Comparison of ENCODE assay signal across 33 mouse cellular contexts in genomic region chr11:68355561-68355960, GRCm38 (mm10). TPM values are rescaled to one million over a fixed set of nuclear protein-coding genes. Genes with fewer than 3 reads are reported as not detected.
DNase-seq lines count a peak whose midpoint lies in the region; ATAC-seq lines count a peak whose summit lies in the region.
"Had no signal": no experiment of that assay in that cellular context is flagged by ENCODE, and none has a peak within 500 bp of the region (broad histone marks: within the 10 kb centered on the region; RNA-seq: fewer than 3 reads in every experiment).

No protein-coding gene starts in this region.

- no peak overlapping the region for H3K4me3 ChIP-seq in midbrain, embryonic 10.5 days
- no peak overlapping the region for H3K4me3 ChIP-seq in midbrain, embryonic 13.5 days (replicated peaks)
- H3K4me3 ChIP-seq: embryonic facial prominence, embryonic 13.5 days; forebrain, embryonic 10.5 days; heart, embryonic 13.5 days; myocyte; neural tube, embryonic 12.5 days; stomach, embryonic 15.5 days had no signal

- intact Hi-C loops in left cerebral cortex, postnatal 4 days (cut with DNase I), result no loop called here
- intact Hi-C loops in left cerebral cortex, postnatal 25 days (cut with DNase I), result no loop called here

- 81% methylated on average over 8 of the region's 8 CpGs for WGBS in midbrain, embryonic 10.5 days
- 82% methylated on average over 8 of the region's 8 CpGs for WGBS in midbrain, embryonic 13.5 days

- no peak overlapping the region for H3K4me2 ChIP-seq in midbrain, embryonic 13.5 days (replicated peaks)
- H3K4me2 ChIP-seq: embryonic facial prominence, embryonic 13.5 days; heart, embryonic 13.5 days; neural tube, embryonic 12.5 days; stomach, embryonic 15.5 days had no signal

- H3K9me3 ChIP-seq in midbrain, embryonic 10.5 days (replicated peaks), result no peaks in the 10 kb centered on the region
- no peaks in the 10 kb centered on the region for H3K9me3 ChIP-seq in midbrain, embryonic 13.5 days
- H3K9me3 ChIP-seq: embryonic facial prominence, embryonic 13.5 days; neural tube, embryonic 12.5 days; stomach, embryonic 15.5 days had no signal

- H3K27ac ChIP-seq in midbrain, embryonic 10.5 days (replicated peaks), result no peak overlapping the region
- no peak overlapping the region for H3K27ac ChIP-seq in midbrain, embryonic 13.5 days
- H3K27ac ChIP-seq: embryonic facial prominence, embryonic 13.5 days; forebrain, embryonic 10.5 days; heart, embryonic 13.5 days; kidney, postnatal 0 days; liver, embryonic 14.5 days; macrophage; neural tube, embryonic 12.5 days; stomach, embryonic 15.5 days had no signal

- peaks cover 3% of the 10 kb centered on the region; the same call in 1 of the 2 replicates for H3K4me1 ChIP-seq in midbrain, embryonic 10.5 days
- H3K4me1 ChIP-seq in midbrain, embryonic 13.5 days (replicated peaks), result 0 out of 2 replicates have a peak, but pooled peaks cover 5% of the 10 kb centered on the region
- H3K4me1 ChIP-seq: embryonic facial prominence, embryonic 13.5 days; stomach, embryonic 15.5 days had no signal

- no peak for ATAC-seq in midbrain, embryonic 13.5 days
- ATAC-seq: intestine, embryonic 16.5 days; midbrain, embryonic 16.5 days had no signal

- peaks cover 3% of the 10 kb centered on the region; the same call in 1 of the 2 replicates for H3K27me3 ChIP-seq in midbrain, embryonic 10.5 days (ENCODE audit: low read depth, poor library complexity, severe bottlenecking)
- H3K27me3 ChIP-seq in midbrain, embryonic 13.5 days, result no peaks in the 10 kb centered on the region
- H3K27me3 ChIP-seq: embryonic facial prominence, embryonic 13.5 days; heart, embryonic 13.5 days; neural tube, embryonic 12.5 days; stomach, embryonic 15.5 days had no signal

- DNase-seq in left cerebral cortex, postnatal 4 days, result peak; percentile 76
- DNase-seq in left cerebral cortex, postnatal 25 days (ENCODE audit: low spot score in 2 of 2), result no peak
- peak; percentile 25 to 28 for DNase-seq in cerebellum, adult 18-20 months
- DNase-seq in cerebellum, adult 9-11 months, result peak; percentile 22
- DNase-seq in kidney, postnatal 36 days, result no peak
- no peak for DNase-seq in midbrain, embryonic 10.5 days (ENCODE audit: low spot score)
- DNase-seq: adrenal gland, adult 2 months; B cell, adult 2 months; forebrain, postnatal 0 days; heart, postnatal 10 days; kidney, adult 8-10 months; layer of hippocampus, postnatal 36 days; liver; lung, adult 2 months; lung, postnatal 10 days; retina, postnatal 1 day; right cerebral cortex, postnatal 14 days; thymus, postnatal 14 days had no signal

- peaks cover 76% of the 10 kb centered on the region for H3K36me3 ChIP-seq in midbrain, embryonic 10.5 days
- no peaks in the 10 kb centered on the region for H3K36me3 ChIP-seq in midbrain, embryonic 13.5 days
- H3K36me3 ChIP-seq: stomach, embryonic 15.5 days had no signal

- H3K9ac ChIP-seq in midbrain, embryonic 13.5 days (replicated peaks), result no peak overlapping the region
- H3K9ac ChIP-seq: embryonic facial prominence, embryonic 13.5 days; forebrain, postnatal 0 days; heart, embryonic 13.5 days; liver, embryonic 14.5 days; neural tube, embryonic 12.5 days; stomach, embryonic 15.5 days had no signal

RNA-seq across cellular contexts. Expression of gene Ntn1, which starts 45.1 kb away (rescaled TPM):
- total RNA-seq in left cerebral cortex, postnatal 4 days (2021), result 10 to 100 TPM; 10.6 to 14.7 TPM
- total RNA-seq in left cerebral cortex, postnatal 25 days (2021), result 1 to 10 TPM; 6.0 to 7.9 TPM
- 25.6 and 27.4 TPM in 2 replicates for polyA plus RNA-seq in midbrain, embryonic 10.5 days (2016; fragmentation: Nextera tagmentation; extraction: Ambion mirVana)
- polyA plus RNA-seq in midbrain, embryonic 13.5 days (2015; fragmentation: Nextera tagmentation; extraction: Ambion mirVana), result 17.3 and 31.0 TPM in 2 replicates
- total RNA-seq: common myeloid progenitor, adult 5-6 weeks; hematopoietic stem cell, adult 5-6 weeks; megakaryocyte-erythroid progenitor cell, adult 5-6 weeks had no signal

Comparison
In these comparisons a context has a peak if more than half of its experiments do, and no peak if none do; other contexts are left out.
1. DNase-seq: peak in left cerebral cortex, postnatal 4 days (single experiment), cerebellum, adult 18-20 months (2 of 2) and cerebellum, adult 9-11 months (single experiment); none in left cerebral cortex, postnatal 25 days (0 of 2), kidney, postnatal 36 days (0 of 2) and midbrain, embryonic 10.5 days (single experiment).